Mouse (Mus musculus) liver, adult 2 months (tissue): ENCODE data around the gene Dnaaf5.

Source experiments
- CTCF ChIP-seq: fragments of 200-500 bp; IDR thresholded peaks from 2 replicates; pipeline ENCODE4 v1.5.1; 2011; ENCODE audit warnings: low read depth, low read length, control low read depth
- POLR2A ChIP-seq: fragments of 200-500 bp; IDR thresholded peaks from 2 replicates; pipeline ENCODE4 v1.6.1; 2011; ENCODE audit warnings: low read length, control low read depth; ENCODE audit not compliant: insufficient read depth; ENCODE audit errors: extremely low read depth

DNA sequence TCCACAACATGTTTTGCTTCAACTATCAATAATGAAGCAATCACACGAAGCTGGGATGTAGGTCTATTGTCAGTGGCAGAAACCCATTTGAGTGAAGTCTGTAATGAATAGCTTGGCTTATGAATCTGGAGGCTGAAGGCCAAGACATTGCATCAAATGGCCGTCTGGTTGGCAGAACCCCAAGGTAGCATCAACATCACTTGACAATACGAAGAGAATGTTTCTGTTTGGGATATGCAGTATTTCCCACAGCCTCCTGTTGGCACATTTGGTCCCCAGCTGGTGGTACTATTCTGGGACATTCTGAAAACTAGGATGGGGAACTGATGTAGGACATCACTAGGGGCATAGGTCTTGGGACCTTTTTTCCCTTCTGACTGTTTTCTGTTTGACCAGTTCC lies 6.1 kb upstream of the Dnaaf5 start:
- TF ChIP-seq POLR2A (no peak), CTCF (no peak)
